Mouse (Mus musculus) layer of hippocampus, postnatal 10 days (tissue): Measurements from ENCODE around the gene Hnf1a. TPM values are rescaled to one million over a fixed set of nuclear protein-coding genes. Genes with fewer than 3 reads are reported as not detected.
A peak's percentile ranks its signal among the peaks of the same experiment; 100 is the strongest.

Experiments
- DNase-seq, 2 experiments: peaks; one replicate each; pipeline ENCODE4 v3.0.0; 2021; ENCODE audit warnings: low spot score in 2 of 2
- total RNA-seq, 2 experiments: library from RNA; stranded (reverse); gene quantifications; 2 replicates each; pipeline ENCODE4 v1.2.3; 2021

Hnf1a gene
- total RNA-seq, 2 experiments from 2014 or later: not detected

DNA sequence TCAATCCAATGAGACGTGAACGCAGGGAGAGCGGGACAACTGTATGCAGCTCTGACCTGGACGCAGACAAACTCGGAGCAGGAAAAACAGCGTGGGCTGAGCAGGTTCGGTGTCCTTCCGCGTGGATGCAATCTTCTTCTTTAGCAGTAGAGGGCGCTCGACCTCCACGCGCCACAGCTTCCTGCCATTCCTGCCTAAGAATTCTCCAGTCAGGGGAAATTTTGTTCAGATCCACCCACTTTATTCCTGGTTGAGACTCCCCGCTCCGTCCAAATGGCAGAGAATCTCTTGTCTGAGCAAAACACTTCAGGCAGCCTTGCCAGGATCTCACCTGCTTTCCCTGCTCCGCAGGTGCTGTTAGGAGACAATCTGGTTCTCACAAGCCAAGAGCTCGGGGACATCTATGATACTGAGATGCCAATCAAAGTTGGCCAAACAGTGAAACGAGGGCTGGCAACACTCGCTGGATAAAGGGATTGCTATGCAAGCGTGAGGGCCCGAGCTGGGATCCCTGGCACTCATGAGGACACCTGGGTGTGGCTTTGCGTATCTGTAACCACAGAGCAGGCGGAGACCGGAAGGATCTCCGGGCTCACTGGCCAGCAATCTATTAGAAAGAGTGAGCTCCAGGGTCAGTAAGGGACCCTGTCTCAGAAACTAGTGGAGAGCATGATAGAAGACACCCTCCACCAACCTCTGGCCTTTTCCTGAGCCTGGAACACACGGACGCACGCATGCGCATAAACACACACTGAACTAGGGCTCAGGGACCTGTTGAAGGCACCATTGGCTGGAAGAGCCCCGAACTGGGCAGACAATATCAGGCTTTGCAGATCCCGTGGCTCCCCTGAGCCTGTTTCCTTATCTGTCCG lies 8.6 kb upstream of the Hnf1a start:
- DNase-seq: peak; percentile 80 to 83

DNA sequence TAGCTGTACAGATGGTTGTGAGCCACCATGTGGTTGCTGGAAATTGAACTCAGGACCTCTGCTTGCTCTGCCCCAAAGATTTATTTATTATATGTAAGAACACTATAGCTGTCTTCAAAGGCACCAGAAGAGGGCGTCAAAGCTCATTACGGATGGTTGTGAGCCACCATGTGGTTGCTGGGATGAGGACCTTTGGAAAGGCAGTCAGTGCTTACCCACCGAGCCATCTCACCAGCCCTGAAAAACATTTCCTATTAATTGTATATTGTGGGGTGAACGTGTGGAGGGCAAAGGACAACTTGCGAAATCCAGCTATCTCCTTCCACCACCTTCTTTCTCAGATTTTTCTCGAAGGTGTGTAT lies 8.0 kb upstream of the Hnf1a start:
- DNase-seq: peak; percentile 11 to 26

DNA sequence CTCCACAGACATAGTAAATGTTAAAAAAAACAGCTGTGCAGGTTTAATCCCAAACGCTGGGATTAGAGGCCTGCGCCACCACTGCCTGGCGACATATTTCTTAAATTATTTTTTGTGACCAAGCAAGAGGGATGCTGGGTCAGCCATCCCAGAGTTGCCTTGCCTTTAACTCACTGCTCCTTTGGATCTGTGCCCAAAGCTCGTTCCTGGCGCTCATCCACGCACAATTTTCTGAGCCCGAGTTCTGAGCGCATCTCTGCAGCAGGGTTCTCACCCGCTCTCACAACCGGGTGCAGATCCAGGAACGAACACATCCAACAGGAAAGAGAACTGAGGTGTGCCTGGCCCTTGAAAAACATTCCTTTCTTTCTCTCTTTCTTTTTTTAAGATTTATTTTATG lies 7.6 kb upstream of the Hnf1a start:
- peak; percentile 22 to 36 for DNase-seq

DNA sequence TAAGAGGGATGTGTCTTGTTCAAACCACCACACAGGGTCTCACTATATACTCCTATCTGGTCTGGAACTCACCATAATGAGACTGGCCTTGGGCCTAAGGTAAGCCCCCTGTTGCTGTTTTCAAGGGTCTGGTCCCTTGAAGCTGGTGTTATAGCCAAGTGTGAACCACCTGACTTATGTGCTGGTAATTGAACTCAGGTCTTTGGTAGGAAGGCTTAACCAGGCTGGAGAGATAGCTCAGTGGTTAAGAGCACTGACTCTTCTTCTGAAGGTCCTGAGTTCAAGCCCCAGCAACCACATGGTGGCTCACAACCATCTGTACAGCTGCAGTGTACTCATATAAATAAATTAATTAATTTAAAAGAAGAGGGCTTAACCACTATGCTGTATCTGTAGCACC lies 6.0 kb upstream of the Hnf1a start:
- DNase-seq: no peak

DNA sequence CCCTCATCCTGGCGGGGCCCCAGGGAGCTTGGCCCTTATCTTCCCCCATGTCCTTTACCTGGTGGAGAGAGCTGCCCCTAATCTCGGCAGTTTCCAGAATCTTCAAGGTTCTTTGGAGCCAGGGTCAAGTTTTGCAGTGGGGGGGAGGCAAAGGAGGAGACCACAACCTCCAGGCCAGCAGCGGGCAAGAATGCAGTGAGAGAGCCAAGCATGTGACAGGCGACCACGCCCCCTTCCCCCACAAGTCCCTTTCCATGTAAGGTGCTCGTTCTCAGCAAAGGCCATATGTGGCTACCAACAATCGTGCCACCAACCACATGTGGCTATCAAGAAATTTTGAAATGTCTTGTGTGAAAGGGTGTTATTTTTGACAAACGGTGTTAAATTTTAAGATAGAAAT lies 2.2 kb upstream of the Hnf1a start:
- DNase-seq: no peak

DNA sequence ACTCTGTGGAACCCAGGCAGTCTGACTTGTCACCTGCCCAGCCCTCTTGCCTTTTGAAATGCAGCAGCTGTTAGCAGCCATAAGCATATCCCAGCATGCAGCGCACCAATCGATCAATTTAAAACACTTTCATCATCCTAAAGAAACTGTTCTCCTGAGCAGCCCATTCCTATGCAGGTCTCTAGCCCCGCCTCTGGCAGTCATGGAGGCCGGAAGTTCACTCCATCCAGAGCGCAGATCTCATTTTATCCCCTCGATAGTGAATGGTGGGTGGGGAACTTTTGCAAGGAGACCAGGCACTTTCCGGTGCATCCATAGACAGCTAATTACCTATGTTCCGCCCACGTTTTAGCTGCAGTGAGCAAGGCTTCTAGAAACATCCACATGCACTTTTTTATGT lies 1.3 kb upstream of the Hnf1a start:
- no peak for DNase-seq

DNA sequence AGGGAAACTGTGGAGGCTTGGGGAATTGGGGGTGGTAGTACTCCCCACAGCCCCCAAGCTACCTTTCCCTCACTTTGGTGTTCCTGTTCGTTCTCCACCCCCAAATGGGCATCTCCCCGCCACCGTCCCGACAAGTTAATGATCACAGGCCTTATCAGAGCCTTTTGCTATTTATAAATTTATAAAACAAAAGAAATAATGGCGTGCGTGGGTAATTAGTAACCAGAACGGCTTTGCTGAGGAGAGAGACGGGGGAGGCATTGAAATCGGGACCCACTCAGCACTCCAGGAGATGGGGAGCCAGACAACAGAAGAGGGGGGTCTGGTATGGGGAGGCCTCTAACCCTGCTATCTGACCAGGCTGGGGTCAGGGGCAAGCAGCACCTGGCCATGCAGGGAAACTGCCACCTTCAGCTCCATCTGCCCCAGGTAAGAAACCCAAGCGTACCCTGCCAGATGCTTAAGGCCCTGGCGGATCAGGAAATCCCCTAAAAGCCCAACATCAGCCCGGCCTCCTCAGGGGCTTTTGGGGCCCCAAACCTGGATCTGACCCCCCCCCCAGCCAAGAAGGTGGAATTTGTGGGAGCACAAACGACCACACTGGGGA lies 1.2 kb downstream of the Hnf1a start:
- DNase-seq: no peak

DNA sequence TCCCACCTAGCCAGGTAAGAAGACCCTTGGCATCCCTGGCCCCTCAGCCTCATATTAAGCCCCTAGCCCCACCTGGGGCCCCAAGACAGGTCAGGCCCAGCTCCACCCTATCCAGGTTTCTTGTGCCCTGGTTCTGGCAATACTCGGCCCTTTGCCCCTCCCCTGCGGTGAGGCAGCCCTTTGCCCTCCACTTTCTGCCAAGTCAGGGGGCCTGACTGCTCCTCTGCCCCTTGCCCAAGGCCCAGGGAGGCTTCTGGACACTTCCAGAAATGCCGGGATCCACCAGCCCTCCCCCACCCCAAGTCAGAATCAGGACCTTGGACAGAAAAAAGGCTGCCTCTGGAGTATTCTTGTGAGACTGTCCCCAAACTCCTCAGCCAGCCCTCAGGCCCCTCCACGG lies 1.8 kb downstream of the Hnf1a start:
- DNase-seq: no peak

DNA sequence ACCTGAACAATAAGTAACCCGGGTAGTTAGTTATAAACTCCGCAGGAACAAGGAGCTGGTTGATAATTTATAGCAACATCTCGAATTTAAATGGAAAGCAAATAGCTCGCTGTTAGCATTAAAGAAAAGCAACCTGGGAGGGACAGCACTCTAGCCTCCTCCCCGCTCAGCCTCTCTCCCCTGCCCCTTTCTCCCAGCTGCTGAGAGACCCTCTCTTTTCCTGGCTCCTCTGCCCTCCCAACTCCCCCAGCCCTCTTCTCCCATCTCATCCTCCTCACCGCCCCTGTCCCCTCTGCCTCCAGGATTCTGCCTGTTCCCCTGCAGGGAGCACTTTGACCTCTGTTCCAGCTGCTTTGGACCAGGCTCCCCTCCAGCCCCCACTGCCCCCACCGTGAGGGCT lies 2.2 kb downstream of the Hnf1a start:
- no peak for DNase-seq

DNA sequence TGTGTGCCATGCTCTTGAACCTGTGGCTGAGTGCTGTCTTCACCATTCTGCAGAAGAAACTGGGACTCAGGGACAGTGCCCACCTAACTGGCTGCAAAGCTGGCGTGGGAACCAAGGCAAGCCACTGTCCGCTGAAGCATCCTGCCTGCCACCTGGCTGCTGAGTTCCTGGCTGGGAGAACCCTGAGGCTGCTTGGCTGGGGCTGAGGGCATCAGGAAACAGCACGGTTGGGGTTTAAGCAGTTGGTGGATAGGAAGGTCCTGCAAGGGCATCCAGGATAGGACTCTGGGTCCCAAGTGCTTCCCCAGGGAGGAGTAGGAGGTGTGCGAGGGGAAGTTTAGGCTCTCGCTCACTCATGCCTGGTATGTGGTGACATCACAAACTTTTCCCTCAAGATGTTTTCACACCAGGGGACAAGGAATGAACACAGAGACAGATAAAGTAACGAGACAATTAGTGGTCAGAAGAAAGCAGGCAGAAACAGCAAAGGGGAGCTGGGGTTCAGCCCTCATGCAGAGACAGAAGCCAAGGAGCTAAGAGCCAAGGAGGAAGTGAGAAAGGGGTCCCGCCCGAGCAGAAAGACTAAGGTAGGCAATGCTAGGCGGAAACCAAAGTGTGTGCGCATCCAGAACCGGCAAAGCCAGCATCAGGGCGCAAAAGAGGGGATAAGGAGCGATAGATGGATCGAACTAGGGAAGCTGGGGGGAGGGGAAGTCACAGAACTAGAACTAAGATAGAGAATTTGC lies 3.2 kb downstream of the Hnf1a start:
- DNase-seq: no peak

DNA sequence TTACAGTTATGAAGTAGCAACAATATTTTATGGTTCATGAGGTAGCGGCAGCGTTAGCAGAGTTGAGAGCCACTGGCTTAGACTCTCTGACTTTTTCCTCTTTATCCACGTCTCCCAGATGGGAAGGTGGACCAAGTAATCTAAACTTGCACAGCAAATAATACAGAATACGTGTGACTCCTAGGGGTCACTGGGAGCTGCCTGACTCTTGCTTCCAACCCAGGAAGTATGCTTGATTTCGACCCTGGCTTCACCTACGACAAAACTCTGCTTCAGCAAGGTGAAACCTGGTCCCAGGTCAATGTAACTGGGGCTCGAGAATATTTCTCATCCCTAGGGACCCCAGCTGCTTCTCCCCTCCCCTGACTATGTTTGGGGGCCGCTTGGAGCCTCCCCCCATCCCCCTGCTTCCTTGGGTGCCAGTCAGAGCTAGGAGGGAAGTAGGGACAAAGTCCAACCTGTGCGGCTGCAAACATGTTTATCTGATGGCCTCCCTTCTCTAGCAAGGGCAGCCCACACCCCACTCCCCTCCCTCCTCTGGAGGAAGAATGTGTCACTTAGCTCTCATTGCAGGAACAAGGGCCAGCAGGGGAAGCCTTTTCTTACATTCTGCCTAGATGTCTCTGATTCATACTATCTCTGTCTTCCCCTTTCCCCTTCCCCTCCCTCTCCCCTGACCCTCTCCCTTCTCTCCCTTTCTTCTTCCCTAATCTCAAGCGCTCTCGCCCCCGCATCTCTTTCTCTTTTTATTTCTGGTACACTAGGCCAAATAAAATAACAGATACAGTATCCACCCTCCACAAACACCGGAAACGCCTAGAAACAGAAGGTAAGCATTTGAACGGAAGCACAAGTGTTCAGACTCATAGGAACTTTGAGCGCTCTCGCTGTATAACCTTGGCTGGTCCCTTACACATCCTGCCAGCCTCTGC lies 5.7 kb downstream of the Hnf1a start:
- no peak for DNase-seq

DNA sequence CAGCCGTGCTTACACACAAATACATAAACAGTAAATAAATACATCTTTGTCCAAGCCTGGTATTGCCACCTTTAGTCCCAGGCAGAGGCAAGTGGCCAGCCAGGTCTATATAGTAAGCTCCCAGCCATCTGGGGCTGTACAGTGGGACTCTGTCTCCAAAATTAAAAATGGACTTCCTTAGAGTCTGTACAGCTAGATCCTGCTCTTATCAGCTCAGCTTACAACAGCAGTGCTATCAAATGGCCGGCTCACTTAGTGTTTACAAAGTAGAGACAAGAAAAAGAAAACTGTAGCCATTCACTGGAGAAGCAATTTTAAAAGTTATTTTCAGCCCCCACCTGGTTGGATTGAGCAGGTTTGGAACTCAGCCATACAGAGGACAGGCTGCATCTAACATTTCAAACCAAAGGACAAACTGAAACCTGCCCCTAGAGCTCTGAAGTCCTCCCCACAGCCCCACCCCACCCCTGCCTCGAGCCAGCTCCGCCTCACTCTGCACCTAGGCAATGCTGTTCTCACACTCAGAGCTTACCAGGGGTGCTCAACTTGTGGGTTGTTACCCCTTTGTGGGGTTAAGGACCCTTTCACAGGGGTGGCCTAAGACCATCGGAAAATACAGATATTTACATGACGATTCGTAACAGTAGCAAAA lies 6.5 kb downstream of the Hnf1a start:
- no peak for DNase-seq

- no peak for DNase-seq
These were observed 9.1 kb downstream of the Hnf1a start for GRCm38 (mm10) chr5:114961590-114962360.

- no peak for DNase-seq
These were observed 12.8 kb downstream of the Hnf1a start for GRCm38 (mm10) chr5:114958069-114958468.

GRCm38 (mm10) chr5:114953326-114953725 lies 17.6 kb downstream of the Hnf1a start:
- DNase-seq: no peak

GRCm38 (mm10) chr5:114951279-114951880 lies 19.5 kb downstream of the Hnf1a start:
- DNase-seq: no peak

DNA sequence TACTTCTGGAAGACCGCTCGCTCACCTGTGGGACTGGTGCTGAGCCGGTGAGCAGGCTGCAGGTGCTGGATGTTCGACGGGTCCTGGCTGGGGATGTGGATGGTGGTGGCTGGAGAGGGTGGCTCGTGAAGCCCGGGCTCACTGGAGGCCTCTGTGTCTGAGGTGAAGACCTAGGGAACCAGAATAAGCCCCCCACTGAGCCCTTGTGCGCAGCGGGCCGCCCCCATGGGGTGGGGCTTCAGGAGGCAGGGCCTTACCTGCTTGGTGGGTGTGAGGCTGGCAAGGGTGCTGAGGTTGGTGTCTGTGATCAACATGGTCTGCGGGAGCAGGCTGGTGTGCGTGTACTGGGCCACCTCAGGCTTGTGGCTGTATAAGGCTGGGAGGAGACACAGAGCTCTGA lies 20.2 kb downstream of the Hnf1a start:
- no peak for DNase-seq

GRCm38 (mm10) chr5:114949812-114950211 lies 21.1 kb downstream of the Hnf1a start:
- DNase-seq: no peak

GRCm38 (mm10) chr5:114949316-114949715 lies 21.6 kb downstream of the Hnf1a start:
- DNase-seq: peak in 1 of 2 experiments; percentile 36
